Mouse (Mus musculus) E14TG2a.4 (cell line): Measurements from ENCODE around the gene Nutf2-ps1.

Experiments
- CTCF ChIP-seq: conservative IDR thresholded peaks from 2 replicates; pipeline ENCODE4 v1.5.1; 2014; ENCODE audit warnings: low read length
- NANOG ChIP-seq: IDR thresholded peaks from 2 replicates; pipeline ENCODE4 v1.6.1; 2014; ENCODE audit warnings: borderline replicate concordance, low read length, mixed read lengths

DNA sequence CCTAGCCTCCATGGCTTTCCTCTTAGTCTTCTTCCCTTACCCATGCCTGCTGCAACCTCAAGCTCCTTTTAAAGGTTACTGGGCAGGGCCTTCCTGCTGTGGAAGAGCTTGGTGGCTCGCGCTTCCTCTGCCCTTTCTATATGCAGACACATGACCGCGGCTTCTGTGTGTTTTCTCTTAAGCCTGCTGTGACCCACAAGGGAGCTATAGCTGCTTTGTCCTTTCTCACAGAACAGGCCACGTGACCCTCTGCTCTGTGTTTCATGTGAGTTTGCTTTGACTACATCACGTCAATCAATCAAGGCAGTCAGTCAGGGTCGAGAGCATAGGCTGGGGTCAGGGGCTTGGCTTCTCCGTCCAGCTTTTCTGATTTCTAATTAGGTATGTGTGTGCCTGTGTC lies 41.3 kb downstream of the Nutf2-ps1 start:
- no peak for TF ChIP-seq CTCF
- TF ChIP-seq NANOG: no peak
